Mouse (Mus musculus) thymus, postnatal 4 days (tissue): ENCODE data around the gene Hs2st1.

ENCODE experiments used
- DNase-seq: peaks from one replicate; pipeline ENCODE4 v3.0.0; 2021

Gene Hs2st1

DNA sequence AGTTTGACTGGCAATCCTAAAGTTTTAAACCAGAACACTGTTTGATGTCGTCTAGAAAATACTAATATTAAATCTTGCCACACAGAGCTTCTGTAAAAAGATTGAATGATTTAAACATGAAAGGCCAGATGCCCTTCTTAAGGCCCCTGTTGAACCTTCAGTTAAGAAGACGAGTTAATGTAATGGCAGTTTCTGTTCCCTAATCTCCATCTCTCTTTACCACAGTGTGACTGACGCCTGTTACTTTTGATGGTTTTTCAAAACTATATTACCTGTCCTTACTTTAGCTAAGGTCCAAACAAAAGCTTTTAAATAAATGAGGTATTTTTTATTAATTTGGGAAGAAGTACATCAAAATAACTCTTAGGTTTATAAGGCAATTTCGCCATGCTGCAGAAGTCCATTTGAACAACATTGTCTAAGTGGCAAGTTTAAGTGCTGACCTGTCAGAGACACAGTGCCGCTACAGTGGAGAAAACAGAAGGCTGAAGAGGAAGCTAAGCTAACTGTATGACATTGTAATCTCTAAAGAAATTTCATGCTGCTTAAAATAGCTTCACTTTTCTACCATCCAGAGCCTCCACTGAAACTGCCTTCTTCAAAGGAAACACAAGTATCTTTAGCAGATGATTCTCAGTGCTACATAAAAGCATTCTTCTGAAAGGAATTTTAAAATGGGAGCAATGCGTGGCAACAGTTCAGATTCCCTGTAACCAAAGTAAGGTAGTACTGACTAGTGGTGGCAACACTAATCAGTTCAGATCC lies 15.0 kb upstream of the Hs2st1 start:
- DNase-seq, result no peak

DNA sequence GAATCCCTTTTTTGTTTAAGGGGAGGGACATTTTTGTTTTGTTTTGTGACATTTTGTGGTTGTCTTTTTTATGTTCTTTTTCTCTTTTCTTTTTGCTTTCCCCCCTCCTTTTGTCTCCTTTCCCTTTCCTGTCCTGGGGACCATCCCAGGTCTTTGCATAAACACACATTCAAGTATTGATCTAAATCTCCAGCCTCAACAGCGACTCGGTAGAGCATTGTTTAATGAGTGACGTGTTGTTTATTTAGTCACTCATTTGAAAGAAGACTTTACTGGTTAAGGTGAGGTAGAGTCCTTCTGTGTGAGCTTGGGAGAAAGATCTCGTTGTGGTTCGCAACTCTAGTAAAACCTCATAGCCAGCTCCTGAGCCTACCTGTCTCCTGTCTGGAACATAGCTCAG lies 13.8 kb upstream of the Hs2st1 start:
- DNase-seq, result no peak

DNA sequence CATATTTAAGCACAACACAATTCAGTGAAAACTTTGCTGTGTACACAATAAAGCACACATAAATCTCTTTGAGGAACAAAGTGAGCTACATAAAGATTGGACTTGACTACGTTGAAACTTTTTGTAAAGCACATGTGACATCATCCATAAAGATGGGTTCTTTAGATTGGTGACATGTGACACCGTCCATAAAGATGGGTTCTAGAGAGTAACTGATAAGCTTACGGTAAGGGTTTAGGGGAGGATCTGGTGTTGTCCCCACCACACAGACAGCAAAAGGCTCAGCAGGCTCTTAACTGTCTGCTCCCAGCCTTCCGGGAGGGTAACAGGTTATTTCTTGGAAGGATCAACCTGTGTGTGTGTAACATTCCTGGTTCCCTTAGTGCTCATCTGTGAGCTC lies 12.3 kb upstream of the Hs2st1 start:
- no peak for DNase-seq

DNA sequence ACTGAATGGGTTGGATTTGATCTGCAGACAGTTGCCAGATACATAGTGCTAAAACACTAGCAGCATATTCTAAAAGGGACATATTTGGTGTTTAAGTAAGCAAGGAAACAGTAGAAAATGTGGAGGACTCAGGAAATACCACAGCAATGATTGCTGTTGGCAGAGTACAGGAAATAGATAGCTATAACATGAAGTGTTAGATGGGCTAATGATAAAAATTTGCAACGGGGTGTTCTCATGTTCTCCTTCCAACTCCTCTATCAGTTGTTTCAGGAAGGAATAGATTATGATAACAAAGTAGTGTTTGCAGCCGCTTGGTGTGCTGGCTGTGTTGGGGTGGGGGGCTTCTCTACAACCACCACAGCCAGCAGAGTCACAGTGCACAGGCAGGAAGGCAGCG lies 11.9 kb upstream of the Hs2st1 start:
- no peak for DNase-seq

DNA sequence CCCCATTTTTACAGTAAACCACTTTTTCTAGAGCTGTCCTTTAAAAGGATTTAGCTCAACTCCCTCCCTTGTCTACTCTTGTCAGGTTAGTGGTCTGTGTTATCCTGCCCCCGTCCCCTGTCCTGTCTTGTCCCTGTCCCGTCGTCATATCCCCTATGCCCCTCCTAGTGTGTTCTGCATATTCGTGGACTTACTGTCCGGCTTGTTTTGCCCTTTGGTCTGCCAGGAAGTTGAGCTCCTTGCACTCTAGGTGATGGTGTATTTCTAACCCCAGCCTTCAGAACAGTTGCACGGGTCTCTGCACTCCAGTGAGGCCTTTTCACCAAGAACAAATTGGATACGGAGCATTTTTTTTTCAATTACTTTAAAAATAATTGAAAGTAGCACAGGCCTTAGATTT lies 10.3 kb upstream of the Hs2st1 start:
- DNase-seq, result no peak

DNA sequence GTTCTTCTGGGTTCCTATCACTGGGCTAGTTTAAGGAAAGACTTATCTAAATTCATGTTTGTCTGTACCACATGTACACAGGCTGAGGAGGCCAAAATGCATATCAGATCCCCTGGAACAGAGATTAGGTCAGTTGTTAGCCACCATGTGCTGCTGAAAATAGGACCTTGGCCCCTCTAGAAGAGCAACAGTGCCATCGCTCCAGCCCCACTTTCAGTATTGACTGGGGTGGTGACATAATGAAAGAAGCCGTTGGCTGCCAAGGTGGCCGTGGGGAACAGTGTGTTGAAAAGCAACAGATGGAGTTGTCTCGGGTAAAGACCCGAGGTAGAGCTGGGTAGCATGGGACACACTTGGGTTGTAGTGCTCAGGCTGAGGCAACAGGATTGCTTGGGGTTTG lies 9.8 kb upstream of the Hs2st1 start:
- DNase-seq, result no peak

DNA sequence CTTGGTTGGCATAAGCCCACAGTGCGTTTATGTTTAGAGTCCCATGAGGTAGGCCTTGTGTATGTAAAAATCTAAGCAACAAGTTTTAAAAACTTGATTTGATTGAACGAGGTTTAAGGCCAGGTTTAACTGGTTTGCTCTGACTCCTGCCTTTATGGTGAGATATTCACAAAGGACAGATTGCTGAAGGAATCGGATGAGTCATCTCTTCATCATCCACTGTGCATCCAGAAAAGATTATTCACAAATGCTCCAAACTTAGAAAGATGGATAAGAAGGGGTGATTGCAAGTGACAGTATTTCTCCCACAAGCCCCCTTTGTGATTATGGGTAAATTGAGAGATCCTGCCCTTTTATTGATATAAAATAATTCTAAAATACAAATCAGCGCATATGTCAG lies 8.9 kb upstream of the Hs2st1 start:
- no peak for DNase-seq

DNA sequence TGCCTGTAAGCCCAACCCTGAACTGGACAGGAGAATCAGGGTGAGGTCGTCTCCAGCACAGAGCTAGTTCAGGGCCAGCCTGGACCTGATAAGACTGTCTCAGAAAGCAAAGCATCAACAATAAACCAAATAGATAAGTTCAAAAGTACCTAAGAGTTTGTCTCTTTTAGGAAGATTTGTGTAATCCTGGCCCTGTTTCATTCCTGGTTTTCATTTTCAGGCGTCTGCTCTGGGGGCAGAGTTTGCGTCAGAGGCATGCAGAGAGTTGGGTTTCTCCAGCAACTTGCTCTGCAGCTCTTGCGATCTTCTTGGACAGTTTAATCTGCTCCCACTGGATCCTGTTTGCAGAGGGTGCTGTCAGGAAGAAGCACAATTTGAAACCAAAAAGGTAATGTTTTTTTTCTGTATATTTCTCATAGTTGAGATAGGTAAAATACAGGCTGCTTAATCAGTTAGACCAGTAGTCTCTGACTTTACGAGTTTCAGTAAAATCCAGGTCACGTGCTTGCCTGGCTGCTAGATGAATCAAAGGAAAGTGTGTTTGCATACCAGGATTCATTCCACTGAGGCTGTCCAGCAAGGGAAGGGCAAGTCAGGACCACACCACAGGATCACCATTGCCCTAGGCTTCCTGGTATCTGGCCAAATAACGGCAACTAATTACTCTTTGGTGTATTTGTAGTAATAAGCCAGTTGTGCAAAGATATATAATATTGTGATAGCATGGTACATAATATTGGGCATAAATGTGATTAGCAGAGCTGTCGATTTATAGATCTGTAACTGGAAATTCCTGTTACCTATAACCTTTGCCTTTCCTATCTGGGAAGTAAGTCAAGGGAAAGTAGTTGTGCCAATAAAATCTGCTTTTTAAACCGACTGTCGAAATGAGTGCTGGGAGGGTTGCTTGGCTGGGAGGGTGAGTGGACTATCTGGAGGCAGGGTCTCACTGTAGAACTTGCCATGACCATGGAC lies 7.7 kb upstream of the Hs2st1 start:
- DNase-seq, result no peak

DNA sequence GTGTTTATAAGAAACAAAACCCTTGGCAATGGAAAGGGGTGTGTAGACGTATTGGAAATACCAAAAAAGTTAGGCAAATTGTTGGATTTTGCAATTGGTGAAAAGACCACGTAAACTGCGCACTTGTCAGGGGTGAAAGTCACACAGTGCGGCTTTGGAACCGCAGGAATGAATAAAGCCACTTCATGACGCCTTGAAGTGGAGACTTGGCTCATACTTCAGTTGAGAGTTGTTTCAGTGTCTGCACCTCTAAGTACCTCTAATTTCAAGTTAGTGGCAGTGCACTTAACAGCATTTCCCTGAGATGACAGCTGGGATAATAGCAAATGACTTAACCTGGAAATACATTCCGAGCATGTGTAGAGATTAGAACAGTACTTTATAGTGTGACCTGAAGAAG lies 4.3 kb upstream of the Hs2st1 start:
- no peak for DNase-seq

DNA sequence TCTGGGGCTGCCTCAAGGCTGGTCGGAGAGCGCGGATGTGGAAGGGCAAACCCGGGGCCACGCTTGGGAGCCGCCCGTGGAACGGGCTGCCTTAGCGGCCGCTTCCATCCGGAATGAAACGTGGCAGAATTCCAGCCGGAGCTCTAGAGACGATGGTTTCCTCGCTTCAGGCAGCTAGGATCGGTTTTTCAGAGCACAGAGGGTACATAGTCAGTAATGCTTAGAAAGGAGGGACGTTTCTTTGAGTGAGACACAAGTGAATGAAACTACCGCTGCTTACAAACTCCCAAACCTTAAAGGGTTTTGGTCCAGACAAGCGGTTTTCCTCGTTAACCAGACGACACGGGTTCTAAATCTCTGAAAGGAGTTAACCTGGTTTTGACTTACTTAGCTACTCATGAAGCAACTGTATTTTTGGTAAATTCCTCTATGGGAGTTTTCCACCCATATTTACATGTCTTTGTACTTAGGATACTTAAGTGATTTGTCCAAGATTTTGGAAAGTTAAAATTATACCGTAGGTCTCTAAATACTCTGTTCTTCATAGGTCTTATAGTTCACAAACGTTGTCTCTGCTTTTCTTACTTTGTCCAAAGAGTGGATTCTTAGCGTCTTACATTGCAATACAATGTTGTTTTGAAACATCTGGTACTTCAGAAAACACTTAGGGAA lies 971 bp upstream of the Hs2st1 start:
- no peak for DNase-seq

DNA sequence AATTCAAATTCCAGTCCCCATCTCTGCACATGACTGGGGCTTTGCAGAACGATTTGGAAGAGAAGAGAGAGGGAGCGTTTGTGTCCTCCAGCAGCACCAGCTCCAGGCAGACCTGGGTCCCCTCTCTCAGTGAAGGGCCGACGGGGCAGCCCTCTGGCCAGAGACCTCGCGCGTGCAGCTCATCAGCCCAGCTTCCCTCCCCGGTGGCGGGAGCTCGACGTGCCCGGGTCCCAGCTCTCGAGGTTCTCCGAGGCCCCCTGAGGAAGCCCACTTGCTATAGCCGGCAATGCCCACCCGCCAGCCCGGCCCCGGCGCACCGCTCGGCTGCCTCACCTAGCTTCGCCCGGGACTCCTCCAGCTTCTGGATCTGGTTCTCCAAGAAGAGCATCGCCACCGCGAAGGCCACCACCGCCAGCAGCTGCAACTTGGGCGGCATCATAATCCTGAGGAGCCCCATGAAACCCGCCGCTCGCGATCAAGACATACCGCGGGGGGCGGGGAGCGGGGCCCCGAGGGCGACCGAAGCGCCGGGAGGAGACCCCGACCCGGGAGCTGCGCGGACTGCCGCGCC lies 495 bp downstream of the Hs2st1 start:
- no peak for DNase-seq

DNA sequence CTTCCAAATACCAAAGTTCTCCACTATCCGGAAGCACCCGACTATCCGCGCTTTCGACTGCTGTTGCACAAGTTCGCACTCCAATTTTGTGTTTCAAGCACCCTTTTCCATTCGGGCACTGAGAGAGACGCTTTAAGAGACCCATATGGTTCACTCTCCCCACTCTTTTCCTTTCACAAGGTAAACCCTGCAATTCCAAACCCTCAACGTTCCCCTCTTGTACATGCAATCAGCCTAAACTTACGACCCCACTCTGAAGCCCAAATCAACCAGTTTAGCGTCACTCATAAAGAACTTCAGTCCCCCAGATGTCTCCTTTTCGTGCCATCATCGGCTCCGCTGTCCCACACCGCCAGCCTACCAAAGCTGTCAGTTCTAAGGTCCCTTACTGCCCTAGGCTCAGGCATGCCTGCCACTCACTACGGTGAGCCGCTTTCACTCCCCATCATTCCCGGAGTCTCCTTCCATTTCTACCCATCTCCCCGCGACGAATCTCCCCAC lies 1.1 kb downstream of the Hs2st1 start:
- peak; percentile 32 for DNase-seq

DNA sequence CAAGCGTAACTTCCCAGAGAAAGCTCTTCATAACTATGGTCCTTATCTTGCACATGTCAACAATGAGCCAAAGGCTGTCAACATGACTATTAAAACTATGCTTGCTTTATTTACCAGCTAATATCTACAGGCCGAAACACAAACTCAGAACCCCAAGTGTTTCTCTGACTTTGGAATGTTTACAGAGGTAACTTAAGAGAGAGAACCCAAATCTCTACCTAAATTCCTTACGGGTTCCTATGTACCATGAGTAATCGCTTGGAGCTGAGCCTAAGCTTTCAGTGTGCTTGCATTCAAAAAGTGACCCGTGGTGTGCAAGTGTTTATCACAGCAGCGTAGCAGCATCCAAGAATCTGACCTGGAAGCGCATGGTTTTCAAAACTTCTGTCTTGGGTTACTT lies 4.8 kb downstream of the Hs2st1 start:
- DNase-seq, result no peak

DNA sequence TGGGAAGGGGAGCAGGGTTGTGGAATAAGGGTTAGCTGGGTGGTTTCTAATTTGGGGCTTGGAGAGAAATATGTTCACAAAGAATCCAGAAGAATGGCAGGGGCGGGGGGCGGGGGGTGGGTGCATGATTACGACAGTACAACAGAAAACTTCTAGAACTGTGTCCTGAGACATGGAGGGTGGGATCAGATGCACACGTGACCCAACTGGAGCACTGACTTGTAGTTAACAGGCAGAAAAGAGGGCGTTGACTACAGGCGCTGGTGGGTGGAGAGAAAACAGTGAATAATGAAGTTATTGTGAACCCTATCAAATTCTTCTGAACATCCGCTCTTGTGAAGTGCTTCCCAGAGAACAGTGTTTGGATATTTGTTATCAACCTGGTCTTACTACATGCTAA lies 6.1 kb downstream of the Hs2st1 start:
- DNase-seq, result no peak

DNA sequence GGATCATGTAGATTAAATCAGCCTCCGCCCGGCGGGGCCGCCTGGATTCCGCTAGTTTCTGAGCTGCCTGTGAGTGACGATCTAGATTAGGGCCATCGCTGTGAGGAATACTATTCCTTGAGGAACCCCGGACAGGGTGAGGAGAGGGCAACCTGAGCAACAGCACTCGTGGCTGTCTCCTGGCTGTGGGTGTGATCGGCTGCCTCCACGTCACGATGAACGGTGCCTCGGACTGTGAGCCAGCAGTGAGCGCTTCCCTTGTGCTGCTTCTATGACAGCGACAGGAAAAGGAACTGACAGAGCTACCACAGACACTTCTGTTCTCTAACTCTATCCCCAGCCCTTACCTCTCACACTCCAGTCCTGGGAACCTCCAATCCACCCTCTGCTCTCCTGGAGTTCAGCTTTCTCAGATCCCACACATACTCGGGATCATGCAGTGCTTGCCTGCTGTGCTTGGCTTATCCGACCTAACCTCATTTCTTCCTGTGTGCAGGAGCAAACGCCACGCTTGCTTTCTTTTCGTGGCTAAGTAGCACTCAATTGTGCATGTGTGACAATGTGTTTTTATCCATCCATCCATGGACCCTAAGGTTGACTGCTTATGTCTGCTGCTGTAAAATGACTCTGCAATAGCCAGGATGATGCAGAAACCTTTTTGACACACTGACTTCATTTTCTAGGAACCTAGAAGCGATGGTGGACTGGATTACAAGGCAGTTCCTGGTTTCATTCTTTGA lies 8.3 kb downstream of the Hs2st1 start:
- DNase-seq, result peak; percentile 62

DNA sequence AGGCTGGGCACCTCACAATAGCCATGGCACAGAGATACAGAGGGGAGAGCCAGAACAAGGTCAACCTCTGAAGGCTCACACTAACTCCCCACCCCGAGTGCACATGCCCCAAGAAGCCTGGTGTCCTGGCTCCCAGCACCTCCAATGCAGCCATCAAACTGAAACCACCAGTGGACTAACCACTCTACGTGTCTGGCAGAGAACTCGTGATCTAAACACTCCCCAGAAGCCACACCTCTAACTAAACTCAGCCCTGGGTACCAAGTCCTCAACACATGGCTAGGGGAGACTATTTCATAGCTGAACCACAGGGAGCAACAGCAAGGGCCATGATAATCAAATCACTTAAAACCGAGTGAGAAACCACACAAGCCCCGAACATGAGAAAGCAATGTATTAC lies 11.7 kb downstream of the Hs2st1 start:
- DNase-seq, result no peak

DNA sequence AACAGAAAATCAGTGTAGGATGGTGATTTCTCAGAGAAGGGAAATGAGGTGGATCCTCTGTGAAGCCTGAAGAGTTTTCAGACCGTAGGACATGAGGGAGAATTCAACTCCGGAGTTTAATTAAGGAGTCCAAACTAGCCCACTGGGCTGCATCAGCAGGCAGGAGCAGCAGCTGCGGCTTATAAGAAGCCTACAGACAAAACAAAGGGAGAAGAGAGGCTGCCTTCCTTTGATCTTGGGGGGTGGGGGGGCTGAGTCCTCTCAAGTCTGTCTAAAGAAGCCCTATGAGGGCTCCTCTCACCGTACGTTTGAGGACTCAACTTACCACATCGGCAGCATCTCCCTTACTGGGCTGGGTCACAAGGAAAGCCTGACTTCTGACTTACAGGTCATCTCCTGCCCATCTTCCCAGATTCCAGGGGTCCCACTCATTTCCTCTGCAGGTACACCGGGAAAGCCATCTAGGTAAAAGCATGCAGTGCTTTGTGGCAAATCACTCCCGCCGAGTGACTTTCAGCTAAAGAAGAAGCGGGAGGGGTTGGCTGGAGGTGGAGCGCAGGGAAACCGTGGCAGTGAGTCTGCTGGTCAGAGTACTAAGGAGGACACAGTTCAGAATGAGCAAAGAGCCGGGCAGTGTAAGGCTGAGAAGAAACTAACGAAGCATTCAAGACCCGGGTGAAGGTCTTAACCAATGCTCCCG lies 13.2 kb downstream of the Hs2st1 start:
- no peak for DNase-seq

DNA sequence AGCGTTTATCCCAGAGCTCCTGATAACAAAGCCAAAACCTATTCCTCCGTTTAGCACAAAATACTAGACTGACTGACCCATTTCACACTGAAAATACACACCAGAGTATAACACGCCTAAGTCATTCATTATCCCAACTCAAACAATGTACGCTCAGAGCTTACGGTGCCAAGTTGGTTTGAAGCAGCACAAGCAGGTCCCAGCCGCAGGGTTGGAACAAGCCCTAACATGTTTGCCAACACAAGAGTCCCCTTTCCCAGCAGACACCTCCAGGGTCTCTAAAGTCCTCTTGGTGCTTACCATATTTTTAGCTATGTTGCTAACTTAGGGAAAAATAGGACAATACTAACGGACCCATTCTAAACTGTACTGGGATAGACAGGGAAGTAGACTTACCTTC lies 14.8 kb downstream of the Hs2st1 start:
- DNase-seq, result no peak

DNA sequence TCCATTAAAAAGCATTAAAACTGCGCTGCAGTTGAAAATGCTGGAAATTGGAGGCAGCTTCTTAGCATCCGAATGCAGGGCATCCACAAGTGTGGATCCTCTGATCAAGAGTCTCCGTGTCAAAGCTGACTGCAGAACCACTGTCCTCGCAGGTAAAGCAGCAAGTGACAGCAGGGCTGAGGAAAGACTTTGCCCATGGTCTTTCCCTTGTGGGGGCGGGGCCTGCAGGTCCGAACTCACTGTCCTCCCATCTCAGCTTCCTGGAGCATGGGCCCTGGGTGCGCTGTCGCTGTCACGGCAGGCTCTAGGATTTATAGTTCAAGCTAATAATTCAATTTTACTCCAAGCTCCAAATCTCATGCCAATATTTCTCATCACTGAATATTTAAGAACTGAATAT lies 15.5 kb downstream of the Hs2st1 start:
- DNase-seq, result no peak

DNA sequence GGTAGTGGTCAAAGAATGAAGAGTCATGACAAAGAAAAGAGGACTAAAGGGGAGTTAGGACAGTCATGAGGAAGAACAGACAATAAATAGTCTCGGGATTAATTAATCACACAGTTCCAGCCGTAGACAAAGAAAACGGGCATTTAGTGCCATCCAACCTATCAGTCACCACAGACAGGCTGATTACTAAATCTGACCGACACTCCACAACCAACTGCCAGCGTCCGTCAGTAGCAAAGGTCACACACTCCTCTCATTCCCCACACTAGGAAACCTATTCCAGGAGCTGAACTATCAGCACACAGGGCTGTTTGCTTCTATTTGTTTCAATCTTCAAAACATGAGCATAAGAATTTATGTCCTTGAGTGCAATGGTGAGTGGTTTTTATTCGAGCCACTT lies 16.0 kb downstream of the Hs2st1 start:
- no peak for DNase-seq

DNA sequence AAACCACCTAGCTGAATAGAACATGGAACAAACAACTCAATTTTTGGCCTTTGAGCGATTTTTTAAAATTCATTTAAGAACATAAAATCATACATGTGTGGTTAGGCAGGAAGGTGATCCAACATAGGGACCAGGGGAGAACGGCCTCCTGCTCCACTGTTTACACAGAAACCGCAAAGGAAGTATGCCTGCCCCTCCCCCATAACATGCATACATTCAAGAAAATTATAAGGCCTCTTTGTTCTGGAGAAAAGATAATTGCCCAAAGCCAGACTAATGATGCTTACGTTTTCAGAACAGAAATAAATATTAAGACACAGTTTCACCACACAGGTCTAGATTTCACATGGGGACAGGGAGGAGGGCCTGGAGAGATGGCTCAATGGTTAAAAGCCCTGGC lies 18.6 kb downstream of the Hs2st1 start:
- peak; percentile 57 for DNase-seq

DNA sequence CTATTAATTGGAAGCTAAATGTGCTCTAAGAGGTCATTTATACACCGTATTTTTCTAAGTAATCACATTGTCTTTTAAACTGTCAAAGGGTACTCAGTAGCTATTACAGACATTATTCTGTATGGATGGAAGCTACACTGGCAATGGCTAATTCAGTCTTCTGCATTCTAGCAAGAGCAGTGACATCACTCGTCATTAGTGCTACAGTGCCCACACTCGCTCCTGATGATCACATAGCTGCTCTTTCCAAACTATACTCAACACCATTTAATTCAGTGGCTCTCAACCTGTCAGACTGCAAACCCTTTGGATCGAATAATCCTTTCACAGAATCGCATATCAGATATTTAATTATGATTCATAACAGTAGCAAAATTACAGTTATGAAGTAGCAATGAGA lies 19.3 kb downstream of the Hs2st1 start:
- no peak for DNase-seq
